Mouse (Mus musculus) kidney, adult 2 months (tissue): Measurements from ENCODE around the gene Olfr1413. TPM values are rescaled to one million over a fixed set of nuclear protein-coding genes. Genes with fewer than 3 reads are reported as not detected.
A peak's percentile ranks its signal among the peaks of the same experiment; 100 is the strongest.

ENCODE experiments used
- DNase-seq: peaks from one replicate; pipeline ENCODE4 v3.0.0; 2021
- H3K27ac ChIP-seq: fragments of 200-500 bp; 2 replicates; pipeline ENCODE4 v1.5.1; 2012; ENCODE audit warnings: low read depth, low read length, control low read depth, inconsistent platforms; ENCODE audit not compliant: insufficient read depth
- H3K27me3 ChIP-seq: fragments of 200-500 bp; replicated peaks from 2 replicates; pipeline ENCODE4 v1.6.1; 2012; ENCODE audit warnings: mild to moderate bottlenecking, moderate library complexity, low read length, inconsistent platforms; ENCODE audit not compliant: control insufficient read depth, insufficient read depth
- H3K36me3 ChIP-seq: fragments of 200-500 bp; 2 replicates; pipeline ENCODE4 v1.6.1; 2012; ENCODE audit warnings: mild to moderate bottlenecking, moderate library complexity, low read length, inconsistent platforms; ENCODE audit not compliant: control insufficient read depth, insufficient read depth
- H3K4me1 ChIP-seq: fragments of 200-500 bp; 2 replicates; pipeline ENCODE4 v1.6.1; 2011; ENCODE audit warnings: low read length; ENCODE audit not compliant: control insufficient read depth, insufficient read depth
- H3K4me3 ChIP-seq: fragments of 200-500 bp; 2 replicates; pipeline ENCODE4 v1.5.1; 2011; ENCODE audit warnings: mild to moderate bottlenecking, low read depth, low read length, control low read depth; ENCODE audit not compliant: insufficient read depth
- CTCF ChIP-seq: fragments of 200-500 bp; conservative IDR thresholded peaks from 2 replicates; pipeline ENCODE4 v1.5.1; 2011; ENCODE audit warnings: low read depth, mild to moderate bottlenecking, control low read depth, low read length, moderate library complexity, mixed read lengths; ENCODE audit not compliant: insufficient read depth, insufficient read length
- POLR2A ChIP-seq: fragments of 200-500 bp; IDR thresholded peaks from one replicate; pipeline ENCODE4 v1.6.1; 2011; ENCODE audit warnings: low read depth, low read length, control low read depth
- WGBS: fragments of 180-500 bp; shearing (Covaris S2); methylation state at CpG from one replicate; pipeline ENCODE4 v1.1.7; 2018; 5-methylcytosine and 5-hydroxymethylcytosine counted together
- polyA plus RNA-seq: library from polyadenylated mRNA; depleted of rRNA; stranded (reverse); fragments of >200 nt; gene quantifications from 2 replicates; pipeline ENCODE4 v1.2.3, GENCODE M21; 2012; rRNA removed

Gene Olfr1413
- polyA plus RNA-seq: not detected in 2 replicates

DNA sequence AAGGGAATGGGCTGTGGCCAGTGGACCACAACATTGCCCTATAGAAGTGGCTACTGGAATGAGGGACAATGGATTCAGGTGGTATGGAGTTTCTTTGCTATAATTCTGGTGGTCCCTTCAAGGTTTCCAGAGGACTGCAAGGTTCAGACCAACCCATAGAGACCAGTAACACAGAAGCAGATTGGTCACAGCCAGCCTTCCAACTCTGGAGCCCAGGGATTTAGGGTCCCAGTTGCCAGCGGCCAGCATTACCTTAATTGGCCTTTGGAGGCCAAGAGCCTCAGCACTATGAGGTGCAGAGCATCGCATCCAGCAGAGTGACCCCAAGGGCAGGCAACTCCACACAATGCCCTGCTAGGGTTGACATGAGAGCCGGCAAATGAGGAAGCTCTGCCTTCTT is at the start of gene Olfr1413:
Gene Olfr1413 (plus strand): TSS at position 301 of the 400 bp plus-strand sequence.
- no peak within 1 kb of the TSS for H3K27ac ChIP-seq
- H3K4me1 ChIP-seq: no peaks in the 10 kb centered on the region
- no peaks in the 10 kb centered on the region for H3K27me3 ChIP-seq
- H3K36me3 ChIP-seq: no peaks in the 10 kb centered on the region
- DNase-seq: no peak
- no peak for TF ChIP-seq CTCF
- TF ChIP-seq POLR2A: no peak
- WGBS: 86% methylated on average over 3 of the region's 3 CpGs
- no peak within 1 kb of the TSS for H3K4me3 ChIP-seq

DNA sequence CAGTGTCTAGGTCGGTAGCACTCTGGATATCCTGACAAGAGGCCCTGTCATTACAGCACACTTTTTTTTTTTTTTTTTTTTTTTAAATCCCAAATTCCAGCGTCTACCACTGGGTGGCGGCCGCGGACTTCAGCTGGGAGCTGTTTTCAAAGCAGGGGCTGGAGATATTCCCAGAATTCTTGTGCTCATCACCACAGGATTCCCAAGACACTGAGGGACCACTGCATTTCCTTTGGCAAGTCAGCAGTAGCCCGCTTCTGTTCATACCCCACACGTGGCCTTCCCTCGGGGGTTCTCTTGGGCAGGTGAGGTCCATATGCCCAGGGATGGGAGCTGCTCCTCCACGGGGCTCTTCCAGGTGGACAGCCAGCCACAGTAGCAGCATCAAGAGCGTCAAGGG is 49.7 kb upstream of the Olfr1413 start:
- Histone ChIP-seq H3K27me3 (no peaks in the 10 kb centered on the region), H3K4me3 (no peak overlapping the region), H3K27ac (no peak overlapping the region), H3K36me3 (no peaks in the 10 kb centered on the region), H3K4me1 (no peaks in the 10 kb centered on the region)
- WGBS: 17% methylated on average over 10 of the region's 10 CpGs
- peak; percentile 12 for DNase-seq
- TF ChIP-seq CTCF (peak; percentile 45), POLR2A (no peak)

DNA sequence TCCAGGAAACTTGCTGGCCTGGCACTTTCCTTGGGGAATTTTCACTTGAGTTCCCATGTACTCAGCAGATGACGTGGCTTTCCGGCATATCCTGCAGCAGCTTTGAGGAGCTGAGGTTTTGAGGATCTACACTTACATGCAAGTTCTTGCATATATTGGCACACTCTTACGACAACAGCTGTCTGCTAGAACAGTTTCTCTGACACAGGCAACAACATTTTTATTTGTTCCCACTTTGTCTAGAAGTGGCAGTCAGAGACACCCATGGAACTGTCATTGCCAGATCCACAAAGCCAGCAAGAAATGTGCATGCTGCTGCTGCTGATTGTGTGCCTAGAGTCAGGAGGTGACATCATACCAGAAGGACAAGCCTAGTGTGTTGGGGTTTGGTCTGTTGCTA is 47.4 kb upstream of the Olfr1413 start:
- 79% methylated on average over 3 of the region's 3 CpGs for WGBS

DNA sequence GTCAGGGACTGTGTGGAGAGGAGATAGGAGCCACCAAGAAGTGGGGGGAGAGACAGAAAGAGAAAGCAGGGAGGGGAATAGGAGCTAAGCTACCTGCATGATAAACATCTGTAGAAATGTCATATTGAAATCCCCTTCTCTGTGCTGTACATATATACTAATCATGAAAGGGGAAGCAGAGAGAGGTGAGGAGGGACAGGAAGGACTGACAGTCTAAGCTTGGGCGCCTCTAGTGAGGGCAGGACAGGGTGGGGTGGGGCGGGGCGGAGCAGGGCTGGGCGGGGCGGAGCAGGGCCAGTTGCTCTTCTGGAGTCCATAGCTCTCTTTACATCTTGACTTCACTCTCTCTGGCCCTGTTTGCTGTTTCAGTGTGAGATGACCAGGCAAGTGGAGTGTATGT is 34.1 kb upstream of the Olfr1413 start:
- no peaks in the 10 kb centered on the region for H3K36me3 ChIP-seq
- TF ChIP-seq POLR2A: no peak
- TF ChIP-seq CTCF: no peak
- peaks cover 1% of the 10 kb centered on the region; the same call in 1 of the 2 replicates for H3K27me3 ChIP-seq
- DNase-seq: no peak
- 38% methylated on average over 5 of the region's 5 CpGs for WGBS
- H3K27ac ChIP-seq: no peak overlapping the region
- H3K4me3 ChIP-seq: no peak overlapping the region
- H3K4me1 ChIP-seq: no peaks in the 10 kb centered on the region

More for the DNA sequence above, 47.4 kb upstream of the Olfr1413 start:
- no peak for DNase-seq
- no peaks in the 10 kb centered on the region for H3K4me1 ChIP-seq
- H3K27ac ChIP-seq: no peak overlapping the region
- H3K4me3 ChIP-seq: no peak overlapping the region
- no peak for TF ChIP-seq POLR2A
- no peak for TF ChIP-seq CTCF
- H3K27me3 ChIP-seq: no peaks in the 10 kb centered on the region
- H3K36me3 ChIP-seq: no peaks in the 10 kb centered on the region

DNA sequence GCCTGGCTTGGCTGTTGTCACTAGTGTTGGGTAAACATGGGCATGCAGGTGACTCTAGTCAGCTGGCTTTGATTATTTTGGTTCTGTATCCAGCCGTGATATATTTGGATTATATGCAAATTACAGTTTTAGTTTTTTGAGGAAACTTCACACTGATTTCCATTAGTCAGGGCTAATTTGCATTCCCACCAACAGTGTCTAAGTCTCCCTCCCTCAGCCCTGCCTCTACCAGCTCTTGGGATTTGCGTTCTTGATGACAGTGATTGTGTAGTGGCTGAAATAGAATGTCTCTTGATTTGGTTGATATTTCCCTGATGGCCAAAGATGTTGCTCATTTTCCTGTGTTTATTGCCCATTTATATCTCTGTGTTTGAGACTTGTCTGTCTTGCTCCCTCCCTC is 32.1 kb upstream of the Olfr1413 start:
- H3K4me3 ChIP-seq: no peak overlapping the region
- no peak for DNase-seq
- no peak overlapping the region for H3K27ac ChIP-seq
- WGBS: 48% methylated on average over 2 of the region's 2 CpGs
- no peak for TF ChIP-seq CTCF
- no peak for TF ChIP-seq POLR2A
- no peaks in the 10 kb centered on the region for H3K4me1 ChIP-seq
- H3K27me3 ChIP-seq: peaks cover 1% of the 10 kb centered on the region; the same call in 1 of the 2 replicates
- H3K36me3 ChIP-seq: no peaks in the 10 kb centered on the region

DNA sequence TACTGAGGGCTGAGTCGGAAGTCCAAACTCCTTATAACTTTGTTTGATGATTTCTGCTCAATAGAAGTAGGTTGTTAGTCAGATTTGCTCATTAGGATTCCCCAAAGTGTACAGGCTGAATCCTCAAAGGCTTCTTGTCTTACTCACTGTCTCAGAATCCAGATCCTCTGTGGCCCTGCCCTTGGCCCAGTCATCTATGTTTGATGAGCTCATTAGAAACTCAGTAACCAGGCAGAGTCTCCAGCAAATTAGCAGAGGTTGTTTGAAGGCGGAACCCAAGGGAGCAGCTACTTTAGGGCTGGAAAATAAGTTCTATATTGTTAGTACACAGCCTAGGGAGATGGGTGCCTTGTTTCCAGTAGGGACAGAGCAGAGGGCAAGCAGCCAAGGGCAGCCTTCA is 25.2 kb upstream of the Olfr1413 start:
- Histone ChIP-seq H3K4me3 (no peak overlapping the region), H3K27ac (no peak overlapping the region), H3K27me3 (no peaks in the 10 kb centered on the region), H3K4me1 (no peaks in the 10 kb centered on the region), H3K36me3 (no peaks in the 10 kb centered on the region)
- TF ChIP-seq CTCF (no peak), POLR2A (no peak)
- WGBS: 83% methylated on average over 2 of the region's 2 CpGs
- no peak for DNase-seq

DNA sequence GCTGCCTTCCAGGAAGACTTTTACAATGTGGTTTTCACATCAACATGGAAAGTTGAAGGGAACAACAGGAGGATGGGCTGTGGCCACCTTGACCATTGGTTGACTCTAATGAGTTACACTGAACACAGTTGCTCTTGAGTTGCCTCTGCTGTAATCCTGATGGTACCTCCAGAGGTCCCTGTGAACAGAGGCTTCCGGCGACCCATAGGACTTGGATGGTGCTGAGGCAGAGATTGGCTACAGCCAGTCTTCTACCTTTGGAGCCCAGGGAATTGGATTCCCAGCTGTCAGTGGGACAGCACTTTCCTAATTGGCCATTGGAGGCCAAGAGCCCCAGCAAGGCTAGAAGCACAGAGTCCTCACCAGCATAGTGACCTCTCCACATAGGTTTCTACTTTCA is 14.4 kb downstream of the Olfr1413 start, which contains the start of gene Olfr1412:
Gene Olfr1412 (plus strand): TSS at position 301 of the 400 bp plus-strand sequence.
- Histone ChIP-seq H3K4me3 (no peak within 1 kb of the TSS), H3K27ac (no peak within 1 kb of the TSS), H3K36me3 (no peaks in the 10 kb centered on the region), H3K27me3 (0 out of 2 replicates have a peak, but pooled peaks cover 1% of the 10 kb centered on the region), H3K4me1 (no peaks in the 10 kb centered on the region)
- TF ChIP-seq POLR2A (no peak), CTCF (no peak)
- no peak for DNase-seq
- WGBS: 88% methylated on average over 2 of the region's 2 CpGs
